Mouse (Mus musculus): ENCODE measurements around the gene Gm32742.

DNA sequence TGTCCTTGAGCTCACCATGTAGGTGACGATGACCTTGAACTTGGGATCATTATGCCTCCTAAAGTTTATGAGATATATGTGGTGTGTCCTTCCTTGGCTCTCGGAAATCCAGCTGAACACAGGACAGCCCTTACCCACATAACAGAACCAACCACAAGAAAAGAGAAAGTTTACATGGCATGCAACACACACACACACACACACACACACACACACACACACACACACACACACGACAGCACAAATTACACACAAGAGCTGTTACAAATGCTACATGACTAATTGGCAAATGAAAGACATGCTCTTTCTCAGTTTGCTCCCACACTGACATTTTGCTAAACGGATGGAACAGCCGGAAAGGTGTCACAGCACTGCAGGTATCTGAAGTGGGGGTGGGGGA, 20.6 kb upstream of the Gm32742 start:
- no peak for TF ChIP-seq CTCF (IDR thresholded peaks at IDR 0.05; ENCODE audit: low read depth, low read length)
- TF ChIP-seq POLR2A (IDR thresholded peaks at IDR 0.05; ENCODE audit: extremely low read depth, insufficient read depth, low read length): no peak

All from liver, adult 2 months (tissue).